In the genomic region with DNA sequence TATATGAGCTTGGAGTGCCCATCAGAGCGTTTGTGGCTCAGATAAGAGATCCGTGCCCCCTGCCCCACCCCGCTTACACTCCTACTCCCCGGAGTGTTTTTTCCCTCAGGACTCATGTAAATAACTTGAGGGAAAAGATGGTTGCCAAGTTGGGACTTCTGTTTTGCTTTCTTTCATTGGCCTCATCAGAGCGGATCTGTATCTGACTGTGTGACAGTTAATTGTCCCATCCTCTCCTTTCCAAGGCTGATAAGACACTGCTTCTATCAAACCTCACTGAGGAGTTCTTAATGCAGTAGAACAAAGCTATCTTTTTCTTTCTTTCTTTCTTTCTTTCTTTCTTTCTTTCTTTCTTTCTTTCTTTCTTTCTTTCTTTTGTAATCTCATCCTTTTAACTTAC, we compare ENCODE assay signal across 11 mouse cellular contexts.
DNase-seq lines count a peak whose midpoint lies in the region; ATAC-seq and TF ChIP-seq lines count a peak whose summit lies in the region.
"Had no signal": no experiment of that assay in that cellular context is flagged by ENCODE, and none has a peak within 500 bp of the region (broad histone marks: within the 10 kb centered on the region; RNA-seq: fewer than 3 reads in every experiment).

No protein-coding gene starts in this region.

- no peak for TF ChIP-seq CTCF in lung, embryonic 14.5 days (IDR thresholded peaks at IDR 0.05; ENCODE audit: low read depth)

- H3K9me3 ChIP-seq in heart, embryonic 13.5 days: no peaks in the 10 kb centered on the region
- no peaks in the 10 kb centered on the region for H3K9me3 ChIP-seq in lung, embryonic 14.5 days (ENCODE audit: low read depth, low read length)
- no peaks in the 10 kb centered on the region for H3K9me3 ChIP-seq in embryonic facial prominence, embryonic 15.5 days (replicated peaks)
- H3K9me3 ChIP-seq in liver, embryonic 16.5 days (replicated peaks; ENCODE audit: control insufficient read depth, low read length): no peaks in the 10 kb centered on the region
- H3K9me3 ChIP-seq: midbrain, embryonic 15.5 days had no signal

- 54% methylated on average over 5 of the region's 5 CpGs for WGBS in heart, embryonic 13.5 days
- WGBS in lung, embryonic 14.5 days: 58% methylated on average over 5 of the region's 5 CpGs
- WGBS in embryonic facial prominence, embryonic 15.5 days: 73% methylated on average over 5 of the region's 5 CpGs
- 21% methylated on average over 5 of the region's 5 CpGs for WGBS in liver, embryonic 16.5 days (ENCODE audit: insufficient replicate concordance)

- H3K36me3 ChIP-seq in heart, embryonic 13.5 days: peaks cover 3% of the 10 kb centered on the region; the same call in 1 of the 2 replicates
- H3K36me3 ChIP-seq in lung, embryonic 14.5 days (ENCODE audit: insufficient read depth): no peaks in the 10 kb centered on the region
- no peaks in the 10 kb centered on the region for H3K36me3 ChIP-seq in embryonic facial prominence, embryonic 15.5 days
- no peaks in the 10 kb centered on the region for H3K36me3 ChIP-seq in liver, embryonic 16.5 days (ENCODE audit: control insufficient read depth, insufficient read depth)
- H3K36me3 ChIP-seq: midbrain, embryonic 15.5 days had no signal

- H3K4me3 ChIP-seq in heart, embryonic 13.5 days: no peak overlapping the region
- H3K4me3 ChIP-seq in lung, embryonic 14.5 days (ENCODE audit: low read depth, low read length): no peak overlapping the region
- no peak overlapping the region for H3K4me3 ChIP-seq in embryonic facial prominence, embryonic 15.5 days (replicated peaks)
- no peak overlapping the region for H3K4me3 ChIP-seq in liver, embryonic 16.5 days (ENCODE audit: low read depth, low read length)
- H3K4me3 ChIP-seq: midbrain, embryonic 15.5 days had no signal

- peaks cover 89% of the 10 kb centered on the region for H3K4me1 ChIP-seq in heart, embryonic 13.5 days
- peaks cover 47% of the 10 kb centered on the region for H3K4me1 ChIP-seq in lung, embryonic 14.5 days (ENCODE audit: insufficient read depth)
- H3K4me1 ChIP-seq in embryonic facial prominence, embryonic 15.5 days: peaks cover 55% of the 10 kb centered on the region
- H3K4me1 ChIP-seq in liver, embryonic 16.5 days (ENCODE audit: control insufficient read depth, low read depth, low read length): peaks cover 79% of the 10 kb centered on the region

- H3K4me2 ChIP-seq in heart, embryonic 13.5 days: no peak overlapping the region
- no peak overlapping the region for H3K4me2 ChIP-seq in lung, embryonic 14.5 days
- no peak overlapping the region for H3K4me2 ChIP-seq in embryonic facial prominence, embryonic 15.5 days (replicated peaks)
- peak overlapping the region; percentile 45; the same call in 1 of the 2 replicates for H3K4me2 ChIP-seq in liver, embryonic 16.5 days (ENCODE audit: low read depth, low read length)
- H3K4me2 ChIP-seq: midbrain, embryonic 15.5 days had no signal

- peak overlapping the region; percentile 45 for H3K9ac ChIP-seq in heart, embryonic 13.5 days
- H3K9ac ChIP-seq in lung, embryonic 14.5 days: no peak overlapping the region
- no peak overlapping the region for H3K9ac ChIP-seq in embryonic facial prominence, embryonic 15.5 days
- H3K9ac ChIP-seq in liver, embryonic 16.5 days (ENCODE audit: low read depth, low read length): peak overlapping the region; percentile 22
- H3K9ac ChIP-seq: midbrain, embryonic 15.5 days had no signal

- DNase-seq in heart, adult 9 months (ENCODE audit: low spot score in 2 of 2): no peak
- DNase-seq in lung, embryonic 14.5 days: no peak
- no peak for DNase-seq in lung, adult 18-20 months
- no peak for DNase-seq in cerebellum, adult 9-10 months
- DNase-seq: kidney, adult 8-10 months; layer of hippocampus, postnatal 36 days had no signal

- peak overlapping the region; percentile 75 for H3K27ac ChIP-seq in heart, embryonic 13.5 days (replicated peaks)
- H3K27ac ChIP-seq in lung, embryonic 14.5 days (ENCODE audit: low read depth): peak overlapping the region; percentile 88
- peak overlapping the region; percentile 74 for H3K27ac ChIP-seq in embryonic facial prominence, embryonic 15.5 days (replicated peaks)
- H3K27ac ChIP-seq in liver, embryonic 16.5 days (ENCODE audit: low read length): peak overlapping the region; percentile 90
- H3K27ac ChIP-seq: midbrain, embryonic 15.5 days had no signal

- ATAC-seq in heart, embryonic 13.5 days (ENCODE audit: extremely low read depth, insufficient number of reproducible peaks, low FRiP score, low TSS enrichment): no peak
- no peak for ATAC-seq in lung, embryonic 14.5 days (ENCODE audit: insufficient read depth)
- no peak for ATAC-seq in embryonic facial prominence, embryonic 15.5 days (ENCODE audit: insufficient number of reproducible peaks, low FRiP score, low TSS enrichment, low read depth)
- 0 out of 2 replicates have a peak, but pooled peaks have one; percentile 9 for ATAC-seq in liver, embryonic 16.5 days (ENCODE audit: low read depth)
- ATAC-seq in granulocyte monocyte progenitor cell, adult 5-6 weeks (replicated peaks; ENCODE audit: poor library complexity, severe bottlenecking): no peak
- ATAC-seq: midbrain, embryonic 15.5 days had no signal

- no peaks in the 10 kb centered on the region for H3K27me3 ChIP-seq in heart, embryonic 13.5 days (replicated peaks)
- H3K27me3 ChIP-seq in lung, embryonic 14.5 days (ENCODE audit: insufficient read depth, low read length): no peaks in the 10 kb centered on the region
- no peaks in the 10 kb centered on the region for H3K27me3 ChIP-seq in embryonic facial prominence, embryonic 15.5 days
- no peaks in the 10 kb centered on the region for H3K27me3 ChIP-seq in liver, embryonic 16.5 days (ENCODE audit: control insufficient read depth, insufficient read depth, low read depth, low read length)
- H3K27me3 ChIP-seq: midbrain, embryonic 15.5 days had no signal

Comparison
In these comparisons a context has a peak if more than half of its experiments do, and no peak if none do; other contexts are left out.
1. H3K9ac ChIP-seq: peak in heart, embryonic 13.5 days (single experiment) and liver, embryonic 16.5 days (single experiment); none in lung, embryonic 14.5 days (single experiment) and embryonic facial prominence, embryonic 15.5 days (single experiment).
2. Peak in every context shown above with its lines, with median percentiles within 50 percentile points of each other: H3K27ac ChIP-seq.